Mouse (Mus musculus) WW6 (cell line): ENCODE measurements around the gene 4931429L15Rik.
A peak's percentile ranks its signal among the peaks of the same experiment; 100 is the strongest.

Experiments
- DNase-seq: peaks from one replicate; pipeline ENCODE4 v3.0.0-alpha.2; 2013; ENCODE audit warnings: low read depth, low spot score

Gene 4931429L15Rik

DNA sequence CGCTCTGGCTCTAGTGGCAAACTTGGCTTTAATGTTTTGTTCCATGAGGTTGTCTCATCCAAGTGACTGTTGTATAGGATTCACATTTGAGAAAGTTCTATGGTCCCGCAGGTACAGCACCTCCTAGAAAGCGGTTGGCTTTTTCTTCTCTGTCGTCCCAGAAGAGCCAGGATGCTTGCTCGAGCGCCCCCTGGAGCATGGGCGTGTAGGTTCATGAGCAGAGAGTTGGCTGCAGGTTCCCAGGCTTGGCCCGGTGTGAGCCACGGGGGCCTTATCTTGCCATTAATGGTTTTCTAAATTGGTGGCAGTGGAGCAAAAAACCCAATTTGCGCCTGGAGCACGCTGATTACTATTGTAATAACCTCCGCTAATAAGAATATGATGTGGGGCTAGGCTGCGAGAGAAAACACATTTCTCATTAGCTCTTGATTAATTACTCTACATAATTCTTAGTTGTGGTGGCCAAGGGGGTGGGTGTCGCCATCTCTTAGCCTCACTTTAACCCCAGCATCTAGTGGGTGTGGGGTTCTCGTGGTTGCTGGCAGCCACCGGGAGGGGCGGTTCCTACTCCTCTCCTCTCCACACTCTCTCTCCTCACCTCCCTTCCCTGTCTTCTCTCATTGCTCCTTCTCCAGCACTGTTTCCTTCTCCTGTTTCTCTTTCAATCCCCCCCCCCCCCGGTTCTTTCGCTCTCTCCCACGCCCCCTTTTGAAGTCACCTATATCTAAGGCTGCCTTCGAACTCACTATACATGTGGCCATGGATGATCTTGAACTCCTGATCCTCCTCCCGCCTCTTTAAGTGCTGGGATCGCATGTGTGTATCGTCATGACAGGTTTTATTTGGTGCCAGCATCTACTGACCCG, 8.2 kb upstream of the 4931429L15Rik start:
- DNase-seq, result no peak

DNA sequence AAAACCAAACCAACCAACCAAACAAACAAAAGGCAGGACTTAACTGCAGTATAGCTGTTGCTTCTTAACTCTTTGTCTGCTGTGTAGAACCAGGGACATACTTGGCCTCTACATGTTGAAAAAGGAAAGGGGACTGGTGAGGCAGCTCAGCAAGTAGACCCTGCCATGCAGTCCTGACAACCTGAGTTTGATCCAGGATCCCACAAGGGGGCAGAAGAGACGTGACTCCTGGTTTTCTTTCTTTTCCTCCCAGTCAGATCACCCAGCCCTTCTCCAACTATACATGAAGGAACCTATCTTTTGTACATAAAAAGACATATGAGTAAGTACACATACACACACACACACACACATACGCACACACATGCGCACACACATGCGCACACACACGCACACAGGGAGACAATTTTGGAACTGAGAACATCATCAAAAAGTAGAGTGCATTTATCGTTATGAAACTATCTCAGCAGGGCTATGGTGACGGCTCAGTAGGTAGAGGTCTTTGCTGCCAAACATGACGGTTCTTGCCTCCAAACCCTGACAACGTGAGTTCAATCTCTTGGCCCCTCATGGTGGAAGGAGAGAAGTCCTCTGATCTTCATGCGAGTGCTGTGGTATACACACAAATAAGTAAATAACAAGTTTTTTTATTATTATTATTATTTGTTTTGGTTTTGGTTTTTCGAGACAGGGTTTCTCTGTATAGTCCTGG, 7.1 kb upstream of the 4931429L15Rik start:
- DNase-seq, result no peak

DNA sequence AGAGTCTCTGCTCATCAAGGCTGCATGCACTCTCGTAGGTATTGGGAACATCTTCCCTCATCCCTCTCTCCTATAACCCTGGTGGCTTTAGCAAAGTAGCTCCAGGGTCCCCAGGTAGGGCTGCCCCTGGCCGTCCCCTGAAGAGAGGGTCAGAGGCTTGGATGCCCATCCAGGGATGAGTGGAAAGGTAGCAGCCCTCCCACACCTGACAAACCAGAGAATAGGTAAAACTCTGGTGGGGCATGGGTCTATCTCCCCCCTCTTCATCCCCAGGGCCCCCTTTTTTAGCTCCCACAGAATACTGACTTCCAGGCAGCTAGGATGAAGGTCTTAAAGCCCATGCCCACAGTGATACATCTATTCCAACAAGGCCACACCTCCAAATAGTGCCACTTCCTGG, 675 bp upstream of the 4931429L15Rik start:
- DNase-seq, result no peak

DNA sequence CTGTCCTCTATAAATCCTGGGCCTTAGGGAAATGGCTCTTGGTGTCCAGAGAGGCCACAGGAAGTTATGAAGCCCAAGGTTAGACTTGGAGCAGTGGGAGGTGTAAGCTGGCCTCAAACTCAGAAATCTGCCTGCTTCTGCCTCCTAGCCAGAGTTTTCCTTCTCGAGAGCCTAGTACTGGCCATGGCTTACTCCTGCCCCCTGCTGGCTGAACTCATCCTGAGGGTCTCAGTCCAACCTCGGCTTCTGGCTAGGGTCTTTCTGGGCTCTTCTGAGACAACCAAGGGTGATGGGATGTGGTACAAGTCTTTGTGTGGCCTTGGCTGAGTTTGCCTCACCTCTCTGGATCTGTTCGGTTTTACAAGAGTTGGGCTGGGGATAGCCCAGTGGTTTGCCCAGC, 1.8 kb downstream of the 4931429L15Rik start:
- DNase-seq, result no peak

DNA sequence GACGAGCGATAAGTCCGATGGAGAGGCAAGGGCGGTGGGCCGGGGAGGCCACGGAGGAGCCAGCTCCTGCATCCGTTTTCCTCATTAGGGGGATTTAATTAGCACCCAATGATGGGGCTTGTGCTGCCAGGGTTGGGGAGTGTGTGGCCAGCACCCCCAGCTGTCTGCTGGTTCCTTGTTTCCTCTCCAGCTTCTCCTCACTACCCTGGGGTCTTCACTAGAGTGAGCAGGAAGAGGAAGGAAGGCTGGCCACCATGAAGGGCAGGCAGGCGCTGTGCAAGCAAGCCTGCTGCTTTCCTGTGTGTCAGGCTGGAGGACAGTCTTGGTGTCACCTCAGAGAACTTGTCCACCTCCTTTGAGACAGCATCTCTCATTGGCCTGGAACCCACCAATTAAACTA, 2.9 kb downstream of the 4931429L15Rik start:
- DNase-seq, result no peak

DNA sequence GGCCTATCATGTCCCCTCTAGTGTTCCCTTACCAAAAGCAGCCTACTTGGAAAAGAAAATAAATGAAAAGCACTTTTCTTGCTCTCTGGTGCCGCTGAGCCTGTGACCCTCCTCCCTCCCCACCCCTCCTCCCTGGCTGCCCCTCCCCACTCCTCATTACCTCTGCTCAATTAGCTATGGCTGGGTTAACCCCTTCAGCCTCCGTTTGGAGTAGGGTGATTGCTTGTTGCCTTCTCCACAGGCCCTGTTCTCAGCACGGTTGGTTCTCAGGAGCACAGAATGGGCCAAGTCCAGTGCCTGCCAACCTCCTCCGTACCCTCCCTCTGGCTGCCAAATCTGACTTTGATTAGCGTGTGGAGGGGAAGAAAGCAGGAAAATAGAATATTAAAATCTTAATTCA, 3.4 kb downstream of the 4931429L15Rik start:
- no peak for DNase-seq

DNA sequence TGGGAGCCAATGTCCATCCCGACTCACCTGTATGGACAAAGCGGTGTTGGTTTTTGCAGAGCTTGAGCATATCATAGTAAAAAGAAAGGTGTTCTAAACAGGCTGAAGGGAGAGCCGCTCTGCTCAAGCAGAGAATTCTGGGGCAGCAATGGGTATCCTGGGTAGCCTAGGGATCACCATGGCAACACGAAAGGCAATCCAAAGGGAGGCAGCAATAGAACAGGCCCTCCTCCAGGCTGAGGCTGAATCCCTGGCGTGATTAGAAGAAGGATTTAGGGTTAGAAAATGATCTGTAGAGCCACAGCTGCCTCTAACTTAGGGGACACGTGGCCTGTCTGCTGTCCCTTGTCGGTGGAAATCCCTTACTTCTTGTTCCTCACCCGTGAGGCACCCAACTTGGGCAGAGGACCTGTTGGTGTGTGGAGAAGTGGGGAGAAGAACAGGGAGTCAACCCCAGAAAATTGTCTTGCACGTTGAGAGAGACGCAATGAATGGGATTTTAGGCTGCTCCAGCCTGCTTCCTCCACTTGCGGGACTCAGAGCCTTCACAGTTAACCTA, 3.9 kb downstream of the 4931429L15Rik start:
- DNase-seq, result no peak

DNA sequence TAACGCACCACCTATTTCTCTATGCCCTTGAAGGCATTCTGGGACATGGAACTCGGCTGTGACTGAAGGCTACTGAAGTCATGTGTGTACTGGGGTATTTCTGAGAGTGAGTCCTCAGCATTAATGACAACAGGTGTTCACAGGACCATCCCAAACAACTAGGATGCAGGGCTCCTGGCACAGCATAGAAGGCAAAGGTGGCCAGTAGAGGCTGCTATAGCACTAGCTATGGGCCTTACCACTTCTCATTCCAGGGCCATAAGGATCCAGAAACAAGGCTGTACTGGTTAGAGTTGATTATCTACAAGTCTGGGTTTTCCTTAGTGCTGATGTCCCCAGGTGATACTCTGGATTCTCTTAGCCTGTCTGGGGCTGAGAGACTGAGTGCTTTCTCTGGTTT, 4.9 kb downstream of the 4931429L15Rik start:
- DNase-seq, result no peak

DNA sequence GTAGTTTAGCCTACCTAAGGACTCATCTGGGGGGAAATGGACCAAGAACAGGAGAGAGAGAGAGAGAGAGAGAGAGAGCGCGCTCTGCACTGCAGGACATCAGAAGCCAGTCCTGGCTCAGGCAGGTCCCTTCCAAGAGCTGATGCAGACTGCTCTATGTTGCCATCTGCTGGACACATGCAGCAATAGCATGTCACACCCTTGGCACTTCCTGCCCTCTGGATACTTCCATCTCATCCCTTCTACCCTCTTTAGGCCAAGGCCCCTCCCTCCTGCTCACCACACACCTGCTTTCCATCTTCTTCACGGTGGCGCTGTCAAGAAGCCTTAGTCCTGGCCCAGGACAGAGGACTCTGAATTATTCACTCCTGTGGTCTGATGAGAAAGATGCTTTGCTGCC, 5.3 kb downstream of the 4931429L15Rik start:
- no peak for DNase-seq

DNA sequence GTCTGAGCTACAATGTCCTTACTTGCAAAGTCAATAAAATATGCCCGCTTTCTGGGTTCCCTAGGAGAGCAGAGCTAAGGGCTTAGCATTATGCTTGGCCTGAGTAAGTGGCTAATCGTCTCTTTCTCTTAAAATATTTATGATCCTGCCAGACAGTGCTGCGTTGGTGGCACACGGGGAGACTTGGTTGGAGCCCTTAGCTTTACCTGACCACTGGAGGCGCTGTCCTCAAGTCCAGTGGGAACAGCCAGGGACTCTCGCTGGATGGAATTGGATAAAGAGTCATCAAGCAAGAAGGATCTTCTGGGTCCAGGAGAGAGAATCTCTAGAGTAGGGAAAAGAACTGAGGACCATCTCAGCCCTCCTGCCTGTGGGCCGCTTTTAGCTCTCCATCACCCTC, 10.7 kb downstream of the 4931429L15Rik start:
- no peak for DNase-seq

DNA sequence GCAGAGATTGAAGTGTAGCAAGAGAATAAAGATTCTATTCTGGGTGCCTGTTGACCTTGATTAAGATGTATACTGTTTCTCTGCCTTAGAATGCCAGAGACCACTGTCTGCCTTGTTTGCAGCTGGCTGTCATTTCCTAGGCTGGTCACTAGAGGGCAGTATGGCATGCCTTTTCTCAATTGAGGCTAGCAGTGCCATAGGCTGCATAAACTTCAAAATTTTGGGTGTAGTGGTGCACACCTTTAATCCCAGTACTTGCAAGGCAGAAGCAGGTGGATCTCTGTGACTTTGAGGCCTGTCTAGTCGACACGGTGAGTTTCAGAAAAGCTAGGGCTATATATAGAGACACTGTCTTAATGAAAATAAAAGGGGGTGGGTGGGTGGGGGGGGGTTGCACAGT, 17.6 kb downstream of the 4931429L15Rik start:
- DNase-seq, result no peak

DNA sequence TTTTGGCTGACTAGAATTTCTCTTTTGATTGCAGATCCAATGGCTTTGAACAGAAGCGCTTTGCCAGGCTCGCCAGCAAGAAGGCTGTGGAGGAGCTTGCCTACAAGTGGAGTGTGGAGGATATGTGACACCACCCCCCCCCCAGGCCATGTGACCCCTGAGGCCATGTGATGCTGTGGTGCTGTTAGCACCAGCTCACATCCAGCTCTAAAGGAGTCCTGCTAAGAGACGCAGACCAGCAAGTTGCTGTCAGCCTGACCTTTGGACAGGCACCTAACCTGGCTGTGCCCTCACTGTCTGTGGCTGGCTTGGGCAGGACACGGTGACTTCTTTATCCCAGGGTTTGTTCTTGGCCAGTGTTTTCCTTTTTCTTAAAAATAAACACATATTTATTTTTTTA, 21.4 kb downstream of the 4931429L15Rik start:
- no peak for DNase-seq

DNA sequence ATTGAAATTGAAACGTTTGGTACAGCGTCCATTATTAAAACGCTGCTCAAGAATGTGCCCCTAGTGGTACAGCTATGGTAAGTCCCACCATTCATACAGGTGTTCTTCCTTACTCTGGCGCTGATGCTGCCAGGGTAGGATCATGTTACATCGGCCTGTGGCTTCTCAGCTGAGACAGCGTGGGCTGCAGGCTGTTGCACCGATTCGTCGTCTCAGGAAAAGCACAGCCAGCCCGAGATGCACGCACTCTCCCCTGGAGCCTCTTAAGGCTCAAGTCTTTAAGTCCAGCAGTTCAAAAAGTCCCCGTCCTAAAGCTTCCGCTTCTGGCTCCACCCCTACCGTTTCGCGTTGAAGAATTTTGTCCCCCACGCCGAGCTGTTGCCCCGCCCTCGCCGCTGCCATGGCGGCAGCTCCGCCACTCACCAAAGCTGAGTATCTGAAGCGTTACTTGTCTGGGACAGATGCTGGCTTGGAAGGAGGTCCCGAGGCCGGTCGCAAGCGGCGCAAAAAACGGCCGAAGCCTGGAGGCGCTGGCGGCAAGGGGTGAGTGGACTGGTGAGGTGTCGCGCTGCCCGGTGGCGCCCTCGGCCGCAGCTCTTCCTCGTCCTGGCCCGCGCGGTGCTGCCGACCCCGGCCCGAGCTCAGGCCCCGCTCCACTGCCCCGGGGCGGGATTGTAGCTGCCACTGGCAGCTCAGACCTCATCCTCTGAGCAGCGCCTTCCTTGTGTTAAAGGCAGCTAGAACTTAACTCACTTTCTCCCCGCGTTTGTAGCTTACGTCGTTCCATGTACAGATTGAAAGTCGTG, 37.0 kb downstream of the 4931429L15Rik start, which contains the start of gene Bud13:
Gene Bud13 (plus strand): TSS at position 378 of the 806 bp plus-strand sequence.
- DNase-seq, result peak; percentile 80

DNA sequence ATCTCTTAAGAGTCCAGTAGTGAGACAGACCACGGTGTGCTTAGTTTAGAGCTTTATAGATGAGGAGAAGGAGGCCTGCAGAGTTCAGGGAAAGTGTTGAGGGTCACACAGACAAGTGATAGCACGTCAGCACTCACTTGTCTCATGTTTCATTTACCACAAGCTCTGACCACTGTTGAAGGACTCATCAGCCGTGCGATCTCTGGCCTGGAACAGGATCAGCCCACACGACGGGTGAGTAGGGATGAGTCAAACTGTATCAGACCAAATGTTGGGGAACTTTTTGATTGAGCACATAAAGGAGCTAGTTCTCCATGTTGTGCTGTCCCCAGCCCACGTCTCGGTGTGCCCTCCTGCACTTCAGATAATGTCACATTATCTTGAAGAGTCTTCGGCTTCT, 45.3 kb downstream of the 4931429L15Rik start:
- no peak for DNase-seq

DNA sequence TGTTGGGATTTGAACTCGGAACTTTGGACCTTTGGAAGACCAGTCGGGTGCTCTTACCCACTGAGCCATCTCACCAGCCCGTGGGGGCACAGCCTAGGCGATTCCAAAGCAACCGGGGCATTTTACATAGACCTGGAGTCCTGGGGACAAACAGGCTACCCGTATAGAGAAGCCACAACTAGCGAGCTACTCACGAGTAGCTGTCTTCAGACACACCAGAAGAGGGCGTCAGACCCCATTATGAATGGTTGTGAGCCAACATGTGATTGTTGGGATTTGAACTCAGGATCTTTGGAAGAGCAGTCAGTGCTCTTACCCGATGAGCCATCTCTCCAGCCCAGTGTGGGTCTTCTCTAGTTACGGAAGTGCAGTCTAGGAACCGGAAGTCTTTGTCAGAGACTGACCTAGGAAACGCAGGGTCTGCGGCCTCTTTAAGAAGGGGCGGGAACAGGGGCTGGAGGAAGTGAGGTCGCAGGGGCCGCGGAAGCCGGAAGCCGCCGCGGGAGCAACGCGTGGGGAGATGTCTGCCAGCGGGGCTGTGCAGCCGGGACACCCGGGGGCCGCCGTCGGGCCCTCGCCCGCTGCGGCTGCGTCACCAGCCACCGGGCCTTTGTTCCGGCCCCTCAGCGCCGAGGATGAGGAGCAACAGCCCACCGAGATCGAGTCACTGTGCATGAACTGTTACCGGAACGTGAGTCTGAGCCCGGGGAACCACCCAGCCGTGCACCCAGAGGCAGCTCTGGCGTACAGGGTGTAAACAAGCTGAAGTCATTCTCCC, 46.9 kb downstream of the 4931429L15Rik start, which contains the start of gene Zpr1:
Gene Zpr1 (plus strand): TSS at position 388 of the 778 bp plus-strand sequence.
- DNase-seq, result peak; percentile 71

DNA sequence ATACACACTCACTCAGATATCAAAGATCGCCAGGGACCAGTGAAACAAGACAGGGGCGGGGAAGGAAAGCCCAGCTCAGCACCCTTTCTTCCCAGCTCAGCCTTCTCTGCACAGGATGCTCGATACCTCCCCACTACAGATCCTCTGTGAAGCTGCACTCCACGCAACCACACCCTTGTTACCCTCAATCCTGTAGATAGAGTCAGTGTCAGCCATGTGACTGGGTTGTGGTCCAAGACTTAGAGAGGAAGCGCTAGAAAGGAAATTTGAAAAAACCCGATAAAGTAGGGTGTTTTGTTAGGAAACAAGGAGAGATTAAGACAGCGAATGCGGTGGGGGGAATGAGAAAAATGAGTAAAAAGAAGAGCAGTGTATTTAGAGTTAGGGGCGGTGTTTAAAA, 47.7 kb downstream of the 4931429L15Rik start:
- DNase-seq, result no peak

DNA sequence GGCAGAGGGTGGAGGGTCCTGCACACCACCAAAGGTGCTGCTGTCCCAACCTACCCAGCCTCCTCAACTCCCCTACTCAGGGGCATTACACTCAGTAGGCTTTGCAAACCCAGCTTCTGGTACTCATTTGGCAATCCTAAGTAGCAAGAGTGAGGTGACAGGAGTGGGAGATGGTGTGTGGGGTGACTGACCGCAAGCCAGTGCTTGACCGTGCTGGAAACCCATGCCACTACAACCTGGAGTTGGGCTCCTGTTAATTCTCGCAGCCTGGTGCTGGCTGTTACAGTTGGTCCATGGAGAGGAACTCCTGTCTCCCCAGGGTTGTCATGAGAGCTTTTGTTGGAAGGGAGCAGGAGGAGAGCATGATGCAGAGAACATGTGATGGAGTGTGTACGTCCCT, 49.0 kb downstream of the 4931429L15Rik start:
- DNase-seq, result no peak

DNA sequence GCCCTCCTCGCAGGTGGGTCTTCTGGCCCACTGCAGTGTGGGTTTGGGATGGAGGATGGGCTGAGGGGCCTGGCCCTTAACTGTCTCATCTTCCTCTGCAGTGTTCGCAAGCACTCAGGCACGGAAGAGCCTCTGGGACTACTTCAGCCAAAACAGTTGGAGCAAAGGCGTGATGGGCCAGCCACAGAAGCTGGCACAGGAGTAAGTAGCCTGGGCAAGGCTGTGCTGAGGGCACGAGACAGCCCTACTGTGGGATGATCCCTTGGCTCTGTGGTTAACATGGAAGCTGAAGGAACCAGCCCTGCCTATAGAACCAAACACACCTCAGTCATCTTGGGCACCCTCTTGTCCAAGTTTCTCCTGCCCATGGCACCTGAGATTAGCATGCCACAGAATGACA, 50.7 kb downstream of the 4931429L15Rik start:
- no peak for DNase-seq

DNA sequence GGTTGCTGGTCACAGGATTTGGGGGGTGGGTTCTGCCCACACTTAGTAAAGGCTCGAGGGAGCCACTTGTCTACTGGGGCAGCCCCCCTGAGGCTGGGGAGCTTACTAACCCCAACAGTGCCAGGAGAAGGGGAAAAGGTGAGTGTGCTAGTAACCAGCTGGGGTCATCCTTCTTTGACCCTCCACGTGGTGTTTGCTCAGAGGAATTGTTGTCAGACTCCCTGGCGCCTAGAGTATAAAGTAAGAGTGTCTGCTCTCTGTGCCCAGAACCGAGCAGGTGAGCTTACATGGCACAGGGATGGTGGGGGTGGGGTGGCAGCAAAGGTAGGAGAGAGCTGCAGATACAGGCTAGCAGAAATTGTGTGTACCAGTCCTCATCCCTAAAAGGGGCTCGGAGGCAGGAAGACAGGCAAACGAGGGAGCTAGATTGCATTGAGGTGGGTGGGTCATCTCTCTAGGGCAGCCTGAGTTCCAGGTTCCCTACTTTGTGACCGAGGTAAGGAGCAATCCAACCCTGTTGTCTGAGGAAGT, 51.4 kb downstream of the 4931429L15Rik start, which contains the start of gene Apoa5:
Gene Apoa5 (plus strand): TSS at position 291 of the 531 bp plus-strand sequence.
- DNase-seq, result no peak

DNA sequence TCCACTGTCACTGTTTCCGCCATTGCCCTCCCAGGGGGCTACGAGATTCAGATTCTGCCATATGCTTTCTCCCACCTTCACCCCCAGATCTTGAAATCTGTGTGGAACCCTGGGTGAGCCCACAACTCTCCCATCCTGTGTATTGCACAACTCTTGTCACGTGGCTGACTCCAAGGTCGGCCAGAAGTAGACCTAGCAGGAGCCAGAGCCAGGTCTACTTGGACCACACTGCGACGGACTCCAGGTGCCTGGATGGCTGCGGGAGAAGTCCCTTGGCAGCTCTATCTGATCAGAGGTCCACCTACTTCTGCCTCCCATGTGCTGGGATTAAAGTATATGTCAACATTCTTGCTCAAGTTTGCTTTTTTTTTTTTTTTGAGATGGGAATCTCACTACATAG, 58.7 kb downstream of the 4931429L15Rik start:
- DNase-seq, result no peak

DNA sequence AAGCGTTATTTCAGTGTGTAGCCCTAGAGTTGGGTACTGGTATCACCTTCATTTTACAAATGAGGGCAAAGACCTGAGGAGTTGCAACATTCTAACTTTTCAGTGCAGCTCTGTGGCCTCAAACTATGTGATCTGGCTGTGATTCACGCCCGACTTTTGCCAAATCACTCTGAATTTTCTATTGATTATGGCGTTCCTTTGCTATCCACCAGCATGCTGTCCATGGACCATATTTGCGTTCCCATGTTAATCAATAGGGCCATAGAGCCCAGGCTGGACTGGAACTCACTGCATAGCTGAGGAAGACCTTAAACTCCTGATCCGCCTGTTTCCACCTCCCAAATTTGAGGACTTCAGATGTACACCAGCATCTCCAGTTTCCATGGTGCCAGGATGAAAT, 60.7 kb downstream of the 4931429L15Rik start:
- no peak for DNase-seq
